Mouse (Mus musculus) small intestine, adult 2 months (tissue): ENCODE data around the gene Gm1113. TPM values are rescaled to one million over a fixed set of nuclear protein-coding genes. Genes with fewer than 3 reads are reported as not detected.

Experiments
- H3K27ac ChIP-seq: fragments of 200-500 bp; 2 replicates; pipeline ENCODE4 v1.5.1; 2012; ENCODE audit warnings: low read depth, low read length, control low read depth, inconsistent platforms; ENCODE audit not compliant: insufficient read depth
- H3K27me3 ChIP-seq: fragments of 200-500 bp; 2 replicates; pipeline ENCODE4 v1.6.1; 2012; ENCODE audit warnings: mild to moderate bottlenecking, moderate library complexity, low read length, inconsistent platforms; ENCODE audit not compliant: control insufficient read depth, insufficient read depth
- H3K36me3 ChIP-seq: fragments of 200-500 bp; 2 replicates; pipeline ENCODE4 v1.6.1; 2012; ENCODE audit warnings: mild to moderate bottlenecking, low read length, control low read depth, inconsistent platforms; ENCODE audit not compliant: control insufficient read depth, insufficient read depth
- H3K4me1 ChIP-seq: fragments of 200-500 bp; 2 replicates; pipeline ENCODE4 v1.6.1; 2012; ENCODE audit warnings: low read length, inconsistent platforms, mixed read lengths; ENCODE audit not compliant: control insufficient read depth, insufficient read depth, insufficient read length
- H3K4me3 ChIP-seq: fragments of 200-500 bp; 2 replicates; pipeline ENCODE4 v1.5.1; 2012; ENCODE audit warnings: low read depth, mild to moderate bottlenecking, control low read depth, inconsistent platforms, low read length, moderate library complexity
- CTCF ChIP-seq: fragments of 200-500 bp; IDR thresholded peaks from 2 replicates; pipeline ENCODE4 v1.5.1; 2012; ENCODE audit warnings: low read depth, mild to moderate bottlenecking, control low read depth, inconsistent platforms, low read length, moderate library complexity, mixed read lengths; ENCODE audit not compliant: insufficient replicate concordance, insufficient read length; ENCODE audit errors: extremely low read depth
- POLR2A ChIP-seq: fragments of 200-500 bp; IDR thresholded peaks from 2 replicates; pipeline ENCODE4 v1.6.1; 2012; ENCODE audit warnings: low read depth, mild to moderate bottlenecking, control low read depth, inconsistent platforms, low read length, moderate library complexity
- WGBS: fragments of 180-500 bp; shearing (Covaris S2); methylation state at CpG from one replicate; pipeline ENCODE4 v1.1.7; 2018; 5-methylcytosine and 5-hydroxymethylcytosine counted together
- polyA plus RNA-seq: library from polyadenylated mRNA; depleted of rRNA; stranded (reverse); fragments of >200 nt; gene quantifications from 2 replicates; pipeline ENCODE4 v1.2.3, GENCODE M21; 2012; rRNA removed

Gene Gm1113
- polyA plus RNA-seq, 1 experiment: not detected

GRCm38 (mm10) chr9:35468913-35469312 lies 49.2 kb downstream of the Gm1113 start:
- Histone ChIP-seq H3K27ac (no peak overlapping the region), H3K27me3 (no peaks in the 10 kb centered on the region), H3K4me1 (no peaks in the 10 kb centered on the region), H3K36me3 (0 out of 2 replicates have a peak, but pooled peaks cover 1% of the 10 kb centered on the region), H3K4me3 (no peak overlapping the region)
- no peak for TF ChIP-seq CTCF
- no peak for TF ChIP-seq POLR2A

DNA sequence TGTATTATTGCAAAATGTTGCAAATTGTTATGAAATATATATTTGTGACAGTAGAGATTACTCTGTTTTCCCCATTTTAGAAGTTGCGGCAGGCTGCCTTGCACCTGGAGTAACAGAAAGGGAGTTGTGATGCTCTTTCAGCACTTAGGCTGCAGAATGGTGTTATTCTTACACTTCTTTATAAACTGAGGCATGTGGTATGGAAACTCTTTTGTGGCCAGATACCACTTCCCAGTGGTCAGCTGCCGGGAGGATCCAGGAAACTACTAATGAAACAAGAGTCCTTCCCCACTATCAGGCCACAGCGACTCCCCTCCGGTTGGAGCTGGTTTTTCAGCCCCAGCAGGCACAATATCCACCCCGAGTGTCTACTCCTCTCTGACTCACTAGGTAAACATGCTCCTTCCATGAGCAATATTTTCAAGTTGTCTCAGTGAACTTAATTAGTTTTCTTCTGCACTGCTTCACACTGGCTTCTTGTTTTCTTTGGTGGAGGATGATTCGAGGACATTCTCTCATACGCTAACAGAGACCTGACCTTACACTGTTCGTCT lies 50.7 kb downstream of the Gm1113 start:
- Histone ChIP-seq H3K27ac (no peak overlapping the region), H3K4me3 (no peak overlapping the region), H3K4me1 (no peaks in the 10 kb centered on the region), H3K27me3 (no peaks in the 10 kb centered on the region), H3K36me3 (0 out of 2 replicates have a peak, but pooled peaks cover 1% of the 10 kb centered on the region)
- TF ChIP-seq CTCF (no peak), POLR2A (no peak)
- WGBS: 54% methylated on average over 8 of the region's 8 CpGs

- H3K27ac ChIP-seq: no peak overlapping the region
- no peak for TF ChIP-seq CTCF
- H3K27me3 ChIP-seq: no peaks in the 10 kb centered on the region
- peaks cover 10% of the 10 kb centered on the region for H3K36me3 ChIP-seq
- H3K4me1 ChIP-seq: no peaks in the 10 kb centered on the region
- 88% methylated on average over 8 of the region's 8 CpGs for WGBS
- H3K4me3 ChIP-seq: no peak overlapping the region
Observed at GRCm38 (mm10) chr9:35459594-35459993, 58.5 kb downstream of the Gm1113 start.

Other genes with a start within 250 kb of the Gm1113 start
- 1.4 TPM in 2 replicates for gene Cdon, start 97.1 kb downstream of the Gm1113 start, polyA plus RNA-seq
- 0.01 TPM in 1 of 2 replicates, not detected in the other for gene Ddx25, start 40.3 kb upstream of the Gm1113 start, polyA plus RNA-seq
- gene Pus3, start 40.3 kb upstream of the Gm1113 start, polyA plus RNA-seq: 0.30 and 0.41 TPM in 2 replicates
- gene Pate2, start 52.0 kb upstream of the Gm1113 start, polyA plus RNA-seq: 0.13 TPM in 1 of 2 replicates, not detected in the other
- 0.13 and 0.34 TPM in 2 replicates for gene Hyls1, start 52.1 kb upstream of the Gm1113 start, polyA plus RNA-seq
- gene Pate4, start 93.7 kb upstream of the Gm1113 start, polyA plus RNA-seq: not detected in 2 replicates
- gene Pate3, start 129.9 kb upstream of the Gm1113 start, polyA plus RNA-seq: not detected in 2 replicates
- gene Pate1, start 169.1 kb upstream of the Gm1113 start, polyA plus RNA-seq: not detected in 2 replicates
- gene Gm17677, start 222.8 kb upstream of the Gm1113 start, polyA plus RNA-seq: not detected in 2 replicates